Mouse (Mus musculus): Measurements from ENCODE around the gene Nudt22. TPM values are rescaled to one million over a fixed set of nuclear protein-coding genes. Genes with fewer than 3 reads are reported as not detected.

Gene Nudt22
- polyA plus RNA-seq, 1 experiment from 2014 or later, result 24.9 TPM

GRCm38 (mm10) chr19:6949532-6949931 is 46.4 kb downstream of the Nudt22 start:
- H3K27ac ChIP-seq (ENCODE audit: low read length), result no peak overlapping the region
- H3K4me1 ChIP-seq (ENCODE audit: insufficient read depth, low read depth, low read length), result peaks cover 16% of the 10 kb centered on the region; the same call in 1 of the 2 replicates
- no peaks in the 10 kb centered on the region for H3K27me3 ChIP-seq (replicated peaks; ENCODE audit: insufficient read depth, low read length)
- H3K4me2 ChIP-seq (replicated peaks; ENCODE audit: low read depth, low read length), result no peak overlapping the region
- WGBS, result 83% methylated on average over 5 of the region's 5 CpGs
- H3K9me3 ChIP-seq (ENCODE audit: low read length), result no peaks in the 10 kb centered on the region
- no peak for ATAC-seq
- no peak overlapping the region for H3K9ac ChIP-seq (replicated peaks; ENCODE audit: low read depth)
- no peak overlapping the region for H3K4me3 ChIP-seq (ENCODE audit: low read depth, low read length)
- TF ChIP-seq CTCF (IDR thresholded peaks at IDR 0.05), result no peak
- TF ChIP-seq EP300 (IDR thresholded peaks at IDR 0.05), result no peak
- DNase-seq (ENCODE audit: low spot score), result no peak
- H3K36me3 ChIP-seq (ENCODE audit: insufficient read depth, low read length), result no peaks in the 10 kb centered on the region

GRCm38 (mm10) chr19:6948186-6948585 is 47.7 kb downstream of the Nudt22 start:
- ATAC-seq, result no peak
- no peaks in the 10 kb centered on the region for H3K9me3 ChIP-seq (ENCODE audit: low read length)
- no peak for DNase-seq (ENCODE audit: low spot score)
- no peaks in the 10 kb centered on the region for H3K36me3 ChIP-seq (ENCODE audit: insufficient read depth, low read length)
- H3K4me2 ChIP-seq (replicated peaks; ENCODE audit: low read depth, low read length), result no peak overlapping the region
- TF ChIP-seq EP300 (IDR thresholded peaks at IDR 0.05) (no peak), CTCF (IDR thresholded peaks at IDR 0.05) (no peak)
- 80% methylated on average over 4 of the region's 4 CpGs for WGBS
- H3K4me1 ChIP-seq (ENCODE audit: insufficient read depth, low read depth, low read length), result peaks cover 6% of the 10 kb centered on the region; the same call in 1 of the 2 replicates
- no peaks in the 10 kb centered on the region for H3K27me3 ChIP-seq (replicated peaks; ENCODE audit: insufficient read depth, low read length)
- no peak overlapping the region for H3K27ac ChIP-seq (ENCODE audit: low read length)
- no peak overlapping the region for H3K4me3 ChIP-seq (ENCODE audit: low read depth, low read length)
- no peak overlapping the region for H3K9ac ChIP-seq (replicated peaks; ENCODE audit: low read depth)

GRCm38 (mm10) chr19:6947742-6948141 is 48.2 kb downstream of the Nudt22 start:
- TF ChIP-seq CTCF (IDR thresholded peaks at IDR 0.05) (no peak), EP300 (IDR thresholded peaks at IDR 0.05) (no peak)
- 61% methylated on average over 4 of the region's 4 CpGs for WGBS
- DNase-seq (ENCODE audit: low spot score) (no peak), ATAC-seq (no peak)
- Histone ChIP-seq H3K27me3 (replicated peaks; ENCODE audit: insufficient read depth, low read length) (no peaks in the 10 kb centered on the region), H3K4me3 (ENCODE audit: low read depth, low read length) (no peak overlapping the region), H3K4me2 (replicated peaks; ENCODE audit: low read depth, low read length) (no peak overlapping the region), H3K9ac (replicated peaks; ENCODE audit: low read depth) (no peak overlapping the region), H3K36me3 (ENCODE audit: insufficient read depth, low read length) (no peaks in the 10 kb centered on the region), H3K4me1 (ENCODE audit: insufficient read depth, low read depth, low read length) (peaks cover 5% of the 10 kb centered on the region), H3K27ac (ENCODE audit: low read length) (no peak overlapping the region), H3K9me3 (ENCODE audit: low read length) (no peaks in the 10 kb centered on the region)

- Histone ChIP-seq H3K4me3 (ENCODE audit: low read depth, low read length) (no peak overlapping the region), H3K4me1 (ENCODE audit: insufficient read depth, low read depth, low read length) (peaks cover 4% of the 10 kb centered on the region), H3K27me3 (replicated peaks; ENCODE audit: insufficient read depth, low read length) (no peaks in the 10 kb centered on the region), H3K27ac (ENCODE audit: low read length) (no peak overlapping the region), H3K36me3 (ENCODE audit: insufficient read depth, low read length) (no peaks in the 10 kb centered on the region), H3K9me3 (ENCODE audit: low read length) (no peaks in the 10 kb centered on the region), H3K9ac (replicated peaks; ENCODE audit: low read depth) (no peak overlapping the region), H3K4me2 (replicated peaks; ENCODE audit: low read depth, low read length) (no peak overlapping the region)
- DNase-seq (ENCODE audit: low spot score), result no peak
- no peak for ATAC-seq
- WGBS, result 92% methylated on average over 6 of the region's 6 CpGs
- no peak for TF ChIP-seq CTCF (IDR thresholded peaks at IDR 0.05)
- no peak for TF ChIP-seq EP300 (IDR thresholded peaks at IDR 0.05)
Observed at GRCm38 (mm10) chr19:6943709-6944108, 52.2 kb downstream of the Nudt22 start.

Other genes with a start within 250 kb of the Nudt22 start
- 36.7 and 40.6 TPM in 2 replicates for gene Rps6ka4, start 155.5 kb downstream of the Nudt22 start, polyA plus RNA-seq (2015; fragmentation: Nextera tagmentation; extraction: Ambion mirVana)
- gene Ccdc88b, start 137.9 kb downstream of the Nudt22 start, polyA plus RNA-seq (2015; fragmentation: Nextera tagmentation; extraction: Ambion mirVana), result 2.9 and 6.3 TPM in 2 replicates
- gene Trmt112, start 86.4 kb downstream of the Nudt22 start, polyA plus RNA-seq (2015; fragmentation: Nextera tagmentation; extraction: Ambion mirVana), result 89.0 and 93.3 TPM in 2 replicates
- gene Prdx5, start 86.0 kb downstream of the Nudt22 start, polyA plus RNA-seq (2015; fragmentation: Nextera tagmentation; extraction: Ambion mirVana), result 437 and 450 TPM in 2 replicates
- 9.8 and 12.8 TPM in 2 replicates for gene Esrra, start 74.3 kb downstream of the Nudt22 start, polyA plus RNA-seq (2015; fragmentation: Nextera tagmentation; extraction: Ambion mirVana)
- gene Catsperz, start 70.7 kb downstream of the Nudt22 start, polyA plus RNA-seq (2015; fragmentation: Nextera tagmentation; extraction: Ambion mirVana), result 1.7 and 2.4 TPM in 2 replicates
- 0.12 and 0.30 TPM in 2 replicates for gene Kcnk4, start 61.6 kb downstream of the Nudt22 start, polyA plus RNA-seq (2015; fragmentation: Nextera tagmentation; extraction: Ambion mirVana)
- 106 TPM in 2 replicates for gene Bad, start 54.3 kb downstream of the Nudt22 start, polyA plus RNA-seq (2015; fragmentation: Nextera tagmentation; extraction: Ambion mirVana)
- 33.5 and 35.9 TPM in 2 replicates for gene Gpr137, start 53.6 kb downstream of the Nudt22 start, polyA plus RNA-seq (2015; fragmentation: Nextera tagmentation; extraction: Ambion mirVana)
- gene Ppp1r14b, start 21.1 kb downstream of the Nudt22 start, polyA plus RNA-seq (2015; fragmentation: Nextera tagmentation; extraction: Ambion mirVana), result 60.5 and 62.7 TPM in 2 replicates
- gene Plcb3, start 19.6 kb downstream of the Nudt22 start, polyA plus RNA-seq (2015; fragmentation: Nextera tagmentation; extraction: Ambion mirVana), result 33.6 and 40.7 TPM in 2 replicates
- 105 and 107 TPM in 2 replicates for gene Fkbp2, start 15.6 kb downstream of the Nudt22 start, polyA plus RNA-seq (2015; fragmentation: Nextera tagmentation; extraction: Ambion mirVana)
- 27.1 and 28.1 TPM in 2 replicates for gene Vegfb, start 8.5 kb downstream of the Nudt22 start, polyA plus RNA-seq (2015; fragmentation: Nextera tagmentation; extraction: Ambion mirVana)
- gene Dnajc4, start 3.5 kb downstream of the Nudt22 start, polyA plus RNA-seq (2015; fragmentation: Nextera tagmentation; extraction: Ambion mirVana), result 32.7 and 33.2 TPM in 2 replicates
- gene Trpt1, start within 50 bp of the Nudt22 start, polyA plus RNA-seq (2015; fragmentation: Nextera tagmentation; extraction: Ambion mirVana), result 11.0 and 11.5 TPM in 2 replicates
- gene Fermt3, start 23.4 kb upstream of the Nudt22 start, polyA plus RNA-seq (2015; fragmentation: Nextera tagmentation; extraction: Ambion mirVana), result 15.8 and 16.0 TPM in 2 replicates
- 51.8 and 58.5 TPM in 2 replicates for gene Stip1, start 43.9 kb upstream of the Nudt22 start, polyA plus RNA-seq (2015; fragmentation: Nextera tagmentation; extraction: Ambion mirVana)
- 16.0 and 19.4 TPM in 2 replicates for gene Macrod1, start 60.7 kb upstream of the Nudt22 start, polyA plus RNA-seq (2015; fragmentation: Nextera tagmentation; extraction: Ambion mirVana)
- gene Flrt1, start 109.6 kb upstream of the Nudt22 start, polyA plus RNA-seq (2015; fragmentation: Nextera tagmentation; extraction: Ambion mirVana), result 0.17 and 0.19 TPM in 2 replicates
- gene Otub1, start 210.2 kb upstream of the Nudt22 start, polyA plus RNA-seq (2015; fragmentation: Nextera tagmentation; extraction: Ambion mirVana), result 107 and 119 TPM in 2 replicates
- 889 and 976 TPM in 2 replicates for gene Cox8a, start 221.5 kb upstream of the Nudt22 start, polyA plus RNA-seq (2015; fragmentation: Nextera tagmentation; extraction: Ambion mirVana)
- 16.6 and 17.7 TPM in 2 replicates for gene Naa40, start 245.1 kb upstream of the Nudt22 start, polyA plus RNA-seq (2015; fragmentation: Nextera tagmentation; extraction: Ambion mirVana)